Mouse (Mus musculus): ENCODE data around the gene Anln. TPM values are rescaled to one million over a fixed set of nuclear protein-coding genes. Genes with fewer than 3 reads are reported as not detected.
"Not testable (repeated sequence)": the region's sequence is repeated elsewhere in the genome, so short reads cannot be mapped to it uniquely, and the experiment has no call there.

The Anln gene
- polyA plus RNA-seq, 1 experiment from 2014 or later: 41.9 TPM

DNA sequence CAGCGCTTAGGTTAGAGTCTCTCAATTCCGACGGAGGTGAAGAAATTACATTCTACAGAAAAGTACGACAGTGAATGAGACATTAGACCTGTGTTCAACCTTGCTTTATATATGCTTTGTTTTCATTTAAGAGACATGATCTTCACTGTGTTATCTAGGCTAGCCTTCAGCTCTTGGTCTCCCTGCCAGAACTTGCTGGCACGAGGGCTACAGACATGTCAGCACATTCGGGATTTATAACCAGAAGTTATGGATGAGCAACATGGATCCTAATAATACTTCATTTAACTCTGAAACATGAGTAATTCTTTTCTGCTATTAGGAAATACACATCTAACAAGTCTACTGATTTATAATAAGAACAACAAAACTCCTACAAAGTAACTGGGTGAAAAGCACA, 28.1 kb downstream of the Anln start:
- WGBS: 96% methylated on average over 6 of the region's 6 CpGs
- Histone ChIP-seq H3K27ac (no peak overlapping the region), H3K4me1 (no peaks in the 10 kb centered on the region), H3K9me3 (no peaks in the 10 kb centered on the region), H3K9ac (no peak overlapping the region), H3K36me3 (peaks cover 71% of the 10 kb centered on the region), H3K27me3 (no peaks in the 10 kb centered on the region), H3K4me3 (no peak overlapping the region), H3K4me2 (no peak overlapping the region)
- ATAC-seq (ENCODE audit: insufficient number of reproducible peaks, insufficient read depth, low FRiP score, low TSS enrichment, low read depth): no peak

DNA sequence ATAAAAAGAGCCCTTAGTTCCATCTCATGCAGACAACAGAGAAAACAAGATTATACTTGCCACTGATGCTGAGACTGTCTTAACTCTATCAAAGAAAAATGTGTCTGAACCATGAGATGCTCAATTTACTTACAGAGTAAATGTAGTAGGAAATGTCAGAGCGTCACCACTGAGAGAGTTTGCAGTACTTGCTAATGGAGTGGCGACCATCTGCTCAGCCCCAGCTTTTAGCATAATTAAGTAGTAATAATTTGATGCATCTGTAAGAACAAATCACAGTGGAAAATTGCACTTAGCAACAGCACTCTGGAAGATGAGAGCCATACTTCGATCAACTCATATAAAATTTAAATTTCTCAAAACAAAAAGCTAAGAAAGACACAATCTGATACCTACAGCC, 33.1 kb downstream of the Anln start:
- Histone ChIP-seq H3K4me1 (no peaks in the 10 kb centered on the region), H3K9me3 (no peaks in the 10 kb centered on the region), H3K4me3 (no peak overlapping the region), H3K27ac (no peak overlapping the region), H3K36me3 (peaks cover 70% of the 10 kb centered on the region), H3K9ac (no peak overlapping the region), H3K27me3 (no peaks in the 10 kb centered on the region), H3K4me2 (no peak overlapping the region)
- no peak for ATAC-seq (ENCODE audit: insufficient number of reproducible peaks, insufficient read depth, low FRiP score, low TSS enrichment, low read depth)
- WGBS: 85% methylated on average over 3 of the region's 3 CpGs

DNA sequence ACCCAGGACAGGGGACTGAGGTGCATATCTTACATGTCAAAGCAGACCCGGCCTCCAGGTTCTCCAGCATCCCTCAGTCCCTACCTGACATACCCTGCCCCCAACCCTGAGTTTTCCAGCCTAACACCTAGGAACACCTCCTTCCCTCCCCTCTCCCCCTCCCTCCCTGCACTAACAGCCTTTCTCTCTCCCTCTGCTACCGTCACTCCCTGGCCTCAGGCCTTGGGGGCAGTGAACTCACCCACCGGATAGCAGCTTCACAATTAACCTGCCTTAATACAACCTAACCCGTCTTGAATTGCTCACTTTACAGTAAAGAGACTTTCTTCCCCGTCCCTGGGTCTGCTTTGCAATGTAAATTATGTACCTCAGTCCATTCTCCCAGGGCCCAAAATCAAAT, 35.1 kb downstream of the Anln start:
- Histone ChIP-seq H3K36me3 (peaks cover 61% of the 10 kb centered on the region), H3K27ac (no peak overlapping the region), H3K4me3 (no peak overlapping the region), H3K9me3 (no peaks in the 10 kb centered on the region), H3K9ac (no peak overlapping the region), H3K4me2 (no peak overlapping the region), H3K27me3 (no peaks in the 10 kb centered on the region), H3K4me1 (no peaks in the 10 kb centered on the region)
- 64% methylated on average over 5 of the region's 5 CpGs for WGBS
- ATAC-seq (ENCODE audit: insufficient number of reproducible peaks, insufficient read depth, low FRiP score, low TSS enrichment, low read depth): no peak

DNA sequence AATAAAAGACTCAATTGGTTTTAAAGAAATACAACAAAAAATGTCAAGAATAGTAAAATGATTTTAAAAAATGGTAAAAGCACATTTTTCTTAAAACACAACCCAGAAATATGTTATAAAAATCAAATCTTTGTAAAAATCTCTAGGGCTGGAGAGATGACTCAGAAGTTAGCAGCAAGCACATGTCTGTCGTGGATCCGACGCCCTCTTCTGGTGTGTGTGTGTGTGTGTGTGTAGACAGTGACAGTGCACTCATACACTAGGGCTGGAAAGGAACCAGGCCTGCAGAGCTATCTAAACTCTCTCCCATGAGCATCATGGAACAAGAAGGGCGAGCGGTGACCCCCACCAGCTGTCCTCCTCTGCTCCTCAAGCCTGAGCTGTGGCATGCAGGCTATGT, 35.5 kb downstream of the Anln start:
- no peak overlapping the region for H3K4me2 ChIP-seq
- no peak overlapping the region for H3K9ac ChIP-seq
- ATAC-seq (ENCODE audit: insufficient number of reproducible peaks, insufficient read depth, low FRiP score, low TSS enrichment, low read depth): no peak
- H3K27me3 ChIP-seq: no peaks in the 10 kb centered on the region
- no peaks in the 10 kb centered on the region for H3K9me3 ChIP-seq
- 90% methylated on average over 5 of the region's 5 CpGs for WGBS
- no peaks in the 10 kb centered on the region for H3K4me1 ChIP-seq
- H3K36me3 ChIP-seq: peaks cover 59% of the 10 kb centered on the region
- no peak overlapping the region for H3K4me3 ChIP-seq
- no peak overlapping the region for H3K27ac ChIP-seq

DNA sequence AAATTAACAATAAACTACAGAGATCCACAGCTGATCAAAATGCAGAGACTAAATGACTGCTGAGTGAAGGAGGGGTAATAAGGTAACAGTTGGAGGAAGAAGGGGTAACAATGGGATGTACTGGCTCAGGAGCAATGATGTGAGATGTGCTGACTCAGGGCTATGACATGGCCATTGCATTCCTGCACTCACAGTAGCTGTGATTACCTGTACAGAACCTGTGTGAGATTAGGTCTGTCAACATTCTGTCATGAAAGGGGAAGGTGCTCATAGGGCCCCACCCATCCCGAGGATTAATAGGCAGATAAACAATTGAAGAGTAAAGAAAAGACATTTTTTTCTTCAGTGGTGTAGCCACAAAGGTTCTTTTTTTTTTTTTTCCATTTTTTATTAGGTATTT, 48.7 kb downstream of the Anln start:
- no peak overlapping the region for H3K27ac ChIP-seq
- no peak overlapping the region for H3K4me2 ChIP-seq
- 84% methylated on average over 1 of the region's 1 CpGs for WGBS
- H3K9me3 ChIP-seq: no peaks in the 10 kb centered on the region
- no peak overlapping the region for H3K4me3 ChIP-seq
- H3K4me1 ChIP-seq: no peaks in the 10 kb centered on the region
- no peak overlapping the region for H3K9ac ChIP-seq
- peaks cover 64% of the 10 kb centered on the region for H3K36me3 ChIP-seq
- no peak for ATAC-seq (ENCODE audit: insufficient number of reproducible peaks, insufficient read depth, low FRiP score, low TSS enrichment, low read depth)
- H3K27me3 ChIP-seq: no peaks in the 10 kb centered on the region

DNA sequence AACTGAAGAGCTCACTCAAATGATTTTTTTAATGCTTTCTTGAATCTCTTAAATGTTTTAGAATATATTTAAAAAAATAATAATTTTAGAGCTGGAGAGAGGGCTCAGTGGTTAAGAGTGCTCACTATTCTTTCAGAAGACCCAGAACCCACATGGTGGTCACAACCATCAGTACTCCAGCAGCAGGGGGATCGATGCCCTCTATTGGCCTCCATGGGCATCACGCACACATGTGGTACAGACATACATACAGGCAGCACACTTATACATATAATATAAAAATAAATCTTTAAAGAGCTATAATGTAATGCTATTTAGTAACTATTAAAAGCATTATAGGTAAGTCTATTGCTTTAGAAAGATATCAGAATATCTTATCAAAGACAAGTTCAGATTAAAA, 51.8 kb downstream of the Anln start:
- Histone ChIP-seq H3K4me2 (no peak overlapping the region), H3K27me3 (no peaks in the 10 kb centered on the region), H3K9ac (no peak overlapping the region), H3K4me3 (no peak overlapping the region), H3K27ac (no peak overlapping the region), H3K36me3 (peaks cover 73% of the 10 kb centered on the region), H3K9me3 (no peaks in the 10 kb centered on the region), H3K4me1 (no peaks in the 10 kb centered on the region)
- 98% methylated on average over 2 of the region's 2 CpGs for WGBS
- ATAC-seq (ENCODE audit: insufficient number of reproducible peaks, insufficient read depth, low FRiP score, low TSS enrichment, low read depth): no peak

DNA sequence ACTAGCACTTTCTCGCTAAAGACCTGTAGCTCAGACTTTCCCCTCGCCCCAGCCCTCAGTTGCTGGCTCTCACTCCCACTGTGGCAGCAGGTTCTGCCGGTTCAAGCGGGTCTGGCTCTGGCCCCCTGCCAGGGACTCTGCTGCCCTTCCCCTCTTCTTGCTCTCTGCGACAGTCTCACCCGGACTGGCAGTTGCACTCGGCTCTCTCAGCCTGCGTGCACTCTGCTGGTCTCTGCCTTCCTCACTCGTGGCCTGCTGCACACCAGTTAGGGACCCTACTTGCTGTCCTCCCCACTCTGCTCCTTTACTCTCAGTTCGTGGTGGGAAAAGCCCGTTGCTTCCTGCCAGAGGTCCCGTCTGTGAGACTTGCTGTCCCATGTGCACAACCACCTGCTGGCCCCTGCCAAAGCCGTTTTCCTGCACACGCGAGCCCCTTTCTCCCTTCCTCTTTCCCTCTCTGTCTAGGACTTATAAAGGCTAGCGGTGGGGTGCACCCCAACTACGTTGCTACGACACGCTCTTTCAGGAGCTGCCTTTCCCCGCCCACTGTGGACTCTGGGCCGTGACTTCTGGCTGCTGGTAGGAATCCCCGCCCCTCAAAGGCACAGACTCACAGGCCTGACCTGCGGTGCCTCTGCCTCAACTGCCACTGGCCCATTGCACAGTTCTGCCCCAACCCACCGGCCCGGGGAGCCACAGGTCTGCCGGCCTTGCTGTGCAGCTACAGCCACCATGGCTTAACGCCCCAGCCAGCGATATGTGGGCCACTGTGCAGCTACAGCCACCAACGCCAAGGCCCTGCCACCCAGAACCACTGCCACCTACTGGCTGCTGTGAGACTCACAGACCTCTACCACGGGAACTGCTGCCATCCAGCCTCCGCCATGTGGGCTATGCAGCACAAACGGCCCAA, 61.3 kb downstream of the Anln start:
- under 1% methylated on average over 32 of the region's 32 CpGs for WGBS
- peak overlapping the region; percentile 75 for H3K9ac ChIP-seq
- H3K27ac ChIP-seq: peak overlapping the region; percentile 74
- no peaks in the 10 kb centered on the region for H3K27me3 ChIP-seq
- no peaks in the 10 kb centered on the region for H3K9me3 ChIP-seq
- peak overlapping the region; percentile 56 for H3K4me3 ChIP-seq
- peaks cover 9% of the 10 kb centered on the region for H3K36me3 ChIP-seq
- ATAC-seq (ENCODE audit: insufficient number of reproducible peaks, insufficient read depth, low FRiP score, low TSS enrichment, low read depth): peak; percentile 89
- peak overlapping the region; percentile 90 for H3K4me2 ChIP-seq
- peaks cover 9% of the 10 kb centered on the region for H3K4me1 ChIP-seq

DNA sequence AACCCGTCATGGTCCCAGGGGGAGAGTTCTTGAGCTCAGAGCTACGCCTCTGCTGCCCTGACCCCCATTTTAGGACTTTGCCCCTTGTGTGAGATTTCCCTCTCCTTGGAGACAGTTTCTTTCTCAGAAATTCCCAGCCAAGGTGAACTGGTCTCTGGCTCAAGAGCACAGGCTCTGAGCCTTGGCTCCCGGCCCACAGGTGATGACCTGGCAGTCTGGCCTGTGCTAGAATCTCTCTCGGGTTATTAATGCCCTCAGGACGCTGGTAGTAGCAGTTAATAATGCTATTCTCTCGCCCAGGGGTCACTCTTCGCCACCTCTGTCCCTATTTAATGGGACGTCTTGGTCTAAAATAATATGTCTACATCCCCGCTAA, 61.9 kb downstream of the Anln start:
- no peaks in the 10 kb centered on the region for H3K27me3 ChIP-seq
- H3K4me3 ChIP-seq: peak overlapping the region; percentile 56
- peaks cover 9% of the 10 kb centered on the region for H3K4me1 ChIP-seq
- peak overlapping the region; percentile 90 for H3K4me2 ChIP-seq
- WGBS: 10% methylated on average over 9 of the region's 9 CpGs
- no peak for ATAC-seq (ENCODE audit: insufficient number of reproducible peaks, insufficient read depth, low FRiP score, low TSS enrichment, low read depth)
- H3K27ac ChIP-seq: peak overlapping the region; percentile 74
- H3K9me3 ChIP-seq: no peaks in the 10 kb centered on the region
- peak overlapping the region; percentile 75 for H3K9ac ChIP-seq
- H3K36me3 ChIP-seq: peaks cover 5% of the 10 kb centered on the region

DNA sequence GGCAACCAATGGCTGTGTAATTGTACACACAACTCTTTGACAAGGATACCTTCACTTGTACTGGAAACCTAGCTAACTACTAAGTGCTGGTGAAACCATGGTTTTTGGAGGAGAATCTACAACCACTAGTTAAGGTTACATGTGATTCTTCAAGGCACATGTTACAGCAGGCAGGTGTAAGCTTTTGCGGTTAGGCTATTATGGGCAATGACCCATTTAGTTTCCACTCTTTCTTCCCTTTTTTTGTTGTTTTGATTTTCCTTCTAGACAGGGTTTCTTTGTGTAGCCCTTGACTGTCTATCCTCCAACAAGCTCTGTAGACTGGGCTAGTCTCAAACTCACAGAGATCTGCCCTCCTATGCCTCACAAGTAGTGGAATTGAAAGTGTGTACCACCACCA, 64.4 kb downstream of the Anln start:
- WGBS: 100% methylated on average over 1 of the region's 1 CpGs
- H3K9me3 ChIP-seq: no peaks in the 10 kb centered on the region
- no peak overlapping the region for H3K4me3 ChIP-seq
- peaks cover 9% of the 10 kb centered on the region for H3K4me1 ChIP-seq
- H3K27ac ChIP-seq: no peak overlapping the region
- no peaks in the 10 kb centered on the region for H3K27me3 ChIP-seq
- H3K9ac ChIP-seq: no peak overlapping the region
- no peaks in the 10 kb centered on the region for H3K36me3 ChIP-seq
- no peak overlapping the region for H3K4me2 ChIP-seq
- ATAC-seq (ENCODE audit: insufficient number of reproducible peaks, insufficient read depth, low FRiP score, low TSS enrichment, low read depth): no peak

DNA sequence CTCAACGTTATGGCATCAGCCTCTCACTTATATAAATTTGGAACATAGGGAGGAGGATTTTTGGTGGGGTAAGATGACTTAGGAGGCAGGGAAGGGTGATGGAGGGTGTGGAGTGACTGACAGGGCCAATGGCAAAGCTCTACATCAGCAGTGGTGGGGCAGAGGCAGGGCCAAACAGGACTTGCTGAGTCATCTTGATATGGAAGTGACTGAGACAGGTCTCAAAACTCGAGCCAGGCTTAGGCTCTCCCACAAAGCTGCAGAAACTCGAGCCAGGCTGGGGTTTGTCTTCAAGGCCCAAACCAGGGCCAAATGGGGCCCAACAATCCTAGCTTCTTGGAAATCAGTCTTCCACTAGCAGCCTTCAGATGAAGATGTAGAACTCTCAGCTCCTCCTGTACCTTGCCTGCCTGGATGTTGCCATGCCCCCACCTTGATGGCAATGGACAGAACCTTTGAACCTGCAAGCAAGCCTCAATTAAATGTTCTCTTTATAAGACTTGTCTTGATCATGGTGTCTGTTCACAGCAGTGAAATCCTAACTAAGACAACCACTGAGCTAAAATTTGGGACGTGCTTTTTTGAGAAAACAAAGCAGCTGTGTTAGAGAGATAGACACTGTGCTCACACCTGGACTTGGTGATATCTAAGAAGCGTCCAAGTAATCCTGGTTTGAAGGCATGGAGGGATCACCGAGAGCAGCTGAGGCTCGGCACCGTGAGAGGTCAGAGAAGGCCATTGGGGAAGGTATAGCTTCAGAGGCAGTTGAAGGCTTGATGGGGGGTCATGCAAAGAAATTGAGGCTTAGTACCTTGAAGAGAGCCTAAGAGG, 66.4 kb downstream of the Anln start:
- no peak for ATAC-seq (ENCODE audit: insufficient number of reproducible peaks, insufficient read depth, low FRiP score, low TSS enrichment, low read depth)
- WGBS: 78% methylated on average over 8 of the region's 8 CpGs
- Histone ChIP-seq H3K4me3 (no peak overlapping the region), H3K27ac (no peak overlapping the region), H3K36me3 (no peaks in the 10 kb centered on the region), H3K9me3 (peaks cover 9% of the 10 kb centered on the region; the same call in 1 of the 2 replicates), H3K27me3 (no peaks in the 10 kb centered on the region), H3K4me2 (no peak overlapping the region), H3K9ac (no peak overlapping the region), H3K4me1 (peaks cover 7% of the 10 kb centered on the region)

DNA sequence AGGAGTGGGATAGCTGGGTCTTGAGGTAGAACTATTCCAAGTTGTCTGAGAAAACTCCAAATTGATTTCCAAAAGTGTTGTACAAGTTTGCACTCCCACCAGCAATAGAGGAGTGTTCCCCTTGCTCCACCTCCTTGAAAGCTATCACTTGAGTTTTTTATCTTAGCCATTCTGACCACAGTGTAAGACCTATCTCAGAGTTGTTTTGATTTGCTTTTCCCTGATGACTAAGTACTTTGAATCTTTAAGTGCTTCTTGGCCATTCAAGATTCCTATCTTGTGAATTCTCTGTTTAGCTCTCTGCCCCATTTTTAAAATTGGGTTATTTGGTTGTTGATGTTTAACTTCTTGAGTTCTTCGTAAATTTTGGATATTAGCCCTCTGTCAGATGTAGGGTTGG, 69.9 kb downstream of the Anln start:
- Histone ChIP-seq H3K4me1 (no peaks in the 10 kb centered on the region), H3K9ac (no peak overlapping the region), H3K27ac (no peak overlapping the region), H3K4me3 (no peak overlapping the region), H3K4me2 (no peak overlapping the region), H3K27me3 (no peaks in the 10 kb centered on the region), H3K9me3 (peaks cover 13% of the 10 kb centered on the region; the same call in 1 of the 2 replicates), H3K36me3 (no peaks in the 10 kb centered on the region)
- no peak for ATAC-seq (ENCODE audit: insufficient number of reproducible peaks, insufficient read depth, low FRiP score, low TSS enrichment, low read depth)
- 89% methylated on average over 1 of the region's 1 CpGs for WGBS

DNA sequence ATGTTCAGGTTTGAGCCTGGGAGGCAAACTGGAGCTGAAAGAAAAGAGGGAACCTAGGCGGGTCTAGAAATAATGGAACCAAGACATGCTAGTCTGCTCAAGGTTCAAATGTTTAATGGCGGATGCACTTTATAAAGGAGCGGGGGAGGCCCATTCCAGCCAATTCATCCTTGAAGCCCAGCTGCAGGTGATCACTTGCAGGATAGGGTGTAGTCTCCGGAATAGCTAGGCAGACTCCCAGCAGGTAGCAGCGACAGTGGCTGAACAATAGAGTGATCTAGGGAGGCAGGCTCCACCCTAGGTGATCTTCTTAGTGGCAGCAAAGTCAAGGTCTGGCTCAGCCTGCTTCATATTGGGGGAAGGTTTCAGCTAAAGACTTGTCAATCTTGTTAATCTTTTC, 72.9 kb downstream of the Anln start:
- not testable (repeated sequence) for H3K4me1 ChIP-seq; H3K27me3 ChIP-seq; H3K36me3 ChIP-seq; H3K27ac ChIP-seq; H3K4me2 ChIP-seq; H3K4me3 ChIP-seq; H3K9ac ChIP-seq; ATAC-seq (ENCODE audit: insufficient number of reproducible peaks, insufficient read depth, low FRiP score, low TSS enrichment, low read depth)
- peaks cover 17% of the 10 kb centered on the region; the same call in 1 of the 2 replicates for H3K9me3 ChIP-seq
- WGBS: 68% methylated on average over 5 of the region's 5 CpGs

All from embryonic facial prominence, embryonic 13.5 days (tissue).